Mouse (Mus musculus) spleen, postnatal 14 days (tissue): ENCODE data around the gene Fpr-rs4.
"Not testable (repeated sequence)": the region's sequence is repeated elsewhere in the genome, so short reads cannot be mapped to it uniquely, and the experiment has no call there.

Experiments used
- DNase-seq, 2 experiments: peaks; one replicate each; pipeline ENCODE4 v3.0.0; 2021 to 2022; ENCODE audit warnings: low spot score in 2 of 2

The Fpr-rs4 gene

GRCm38 (mm10) chr17:18021433-18021832, at the start of gene Fpr-rs4:
Fpr-rs4 (plus strand) TSS chr17:18021733.
- no peak for DNase-seq

GRCm38 (mm10) chr17:17973443-17973842, 48.1 kb upstream of the Fpr-rs4 start:
- DNase-seq: no peak

GRCm38 (mm10) chr17:17981232-17981631, 40.3 kb upstream of the Fpr-rs4 start:
- not testable (repeated sequence) for DNase-seq

- DNase-seq: no peak
Measured at GRCm38 (mm10) chr17:18004752-18005151, 16.8 kb upstream of the Fpr-rs4 start.

- no peak for DNase-seq
Measured at GRCm38 (mm10) chr17:18049124-18049523, 27.6 kb downstream of the Fpr-rs4 start, which contains the start of gene Vmn2r124. Vmn2r124 (plus strand) TSS chr17:18049424.
